Mouse (Mus musculus) forebrain, embryonic 15.5 days (tissue): ENCODE measurements at regions not wholly inside any gene's neighbourhood (a gene's known extent, or its start where the extent isn't known, plus 50 kb on each side); places are given as distances from the start of the nearest gene placed in this dataset.
A peak's percentile ranks its signal among the peaks of the same experiment; 100 is the strongest.

Experiments used
- ATAC-seq: fragments of 200-750 bp; cut with Nextera tagmentation; replicated peaks from 2 replicates; pipeline ENCODE4 v1.8.0; 2017; ENCODE audit warnings: mild to moderate bottlenecking, moderate TSS enrichment, moderate library complexity
- H3K27ac ChIP-seq: fragments of 300-500 bp; sonication (generic); replicated peaks from 2 replicates; pipeline ENCODE4 v1.5.1; 2015; ENCODE audit warnings: mild to moderate bottlenecking, inconsistent platforms
- H3K27me3 ChIP-seq: fragments of 300-500 bp; sonication (generic); 2 replicates; pipeline ENCODE4 v1.6.1; 2015; ENCODE audit warnings: inconsistent platforms
- H3K36me3 ChIP-seq: fragments of 300-500 bp; sonication (generic); 2 replicates; pipeline ENCODE4 v1.6.1; 2015; ENCODE audit warnings: mild to moderate bottlenecking, inconsistent platforms
- H3K4me1 ChIP-seq: fragments of 300-500 bp; sonication (generic); 2 replicates; pipeline ENCODE4 v1.6.1; 2015; ENCODE audit warnings: inconsistent platforms
- H3K4me2 ChIP-seq: fragments of 300-500 bp; sonication (generic); replicated peaks from 2 replicates; pipeline ENCODE4 v1.6.1; 2015; ENCODE audit warnings: mild to moderate bottlenecking, inconsistent platforms
- H3K4me3 ChIP-seq: fragments of 300-500 bp; sonication (generic); 2 replicates; pipeline ENCODE4 v1.5.1; 2015; ENCODE audit warnings: mild to moderate bottlenecking, inconsistent platforms
- H3K9ac ChIP-seq: fragments of 300-500 bp; sonication (generic); replicated peaks from 2 replicates; pipeline ENCODE4 v1.6.1; 2015; ENCODE audit warnings: mild to moderate bottlenecking, inconsistent platforms
- H3K9me3 ChIP-seq: fragments of 300-500 bp; sonication (generic); 2 replicates; pipeline ENCODE4 v1.6.1; 2016; ENCODE audit warnings: inconsistent platforms
- WGBS: fragments of 180-500 bp; shearing (Covaris S2); methylation state at CpG from one replicate; pipeline ENCODE4 v1.1.7; 2015; ENCODE audit warnings: mixed read lengths; 5-methylcytosine and 5-hydroxymethylcytosine counted together

- no peak for ATAC-seq
- WGBS: 77% methylated on average over 5 of the region's 5 CpGs
- Histone ChIP-seq H3K9ac (no peak overlapping the region), H3K9me3 (no peaks in the 10 kb centered on the region), H3K4me2 (no peak overlapping the region), H3K27ac (no peak overlapping the region), H3K4me1 (no peaks in the 10 kb centered on the region), H3K36me3 (no peaks in the 10 kb centered on the region), H3K27me3 (no peaks in the 10 kb centered on the region), H3K4me3 (no peak overlapping the region)
Observed at GRCm38 (mm10) chrX:50731918-50732680, 108.7 kb upstream of the Stk26 start.

GRCm38 (mm10) chrX:50753459-50753858 lies 87.4 kb upstream of the Stk26 start:
- Histone ChIP-seq H3K9me3 (no peaks in the 10 kb centered on the region), H3K4me1 (no peaks in the 10 kb centered on the region), H3K36me3 (no peaks in the 10 kb centered on the region), H3K9ac (no peak overlapping the region), H3K27me3 (no peaks in the 10 kb centered on the region), H3K4me2 (no peak overlapping the region), H3K4me3 (no peak overlapping the region), H3K27ac (no peak overlapping the region)
- peak; percentile 70; the same call in 1 of the 2 replicates for ATAC-seq
- WGBS: 46% methylated on average over 1 of the region's 1 CpGs
